Mouse (Mus musculus) left cerebral cortex, adult 8-10 months (tissue): Measurements from ENCODE around the gene AC124502.3. TPM values are rescaled to one million over a fixed set of nuclear protein-coding genes. Genes with fewer than 3 reads are reported as not detected.

Source experiments
- DNase-seq, 2 experiments: peaks; one replicate each; pipeline ENCODE4 v3.0.0; 2022; ENCODE audit warnings: low spot score in 2 of 2
- total RNA-seq, 4 experiments: library from RNA; stranded (reverse); gene quantifications; 2 replicates each; pipeline ENCODE4 v1.2.4; 2022

The AC124502.3 gene
- total RNA-seq, 4 experiments from 2014 or later = 3.2 to 6.4 (median 4.7) TPM

GRCm38 (mm10) chr19:5057876-5058775, 19.4 kb downstream of the AC124502.3 start:
- peak in 1 of 2 experiments; percentile 21 for DNase-seq

GRCm38 (mm10) chr19:5058801-5059771, 20.4 kb downstream of the AC124502.3 start:
- DNase-seq = no peak

GRCm38 (mm10) chr19:5060365-5061330, 22.0 kb downstream of the AC124502.3 start:
- no peak for DNase-seq

- DNase-seq = no peak
Observed at GRCm38 (mm10) chr19:5062041-5062440, 23.4 kb downstream of the AC124502.3 start.

GRCm38 (mm10) chr19:5062446-5062845, 23.8 kb downstream of the AC124502.3 start:
- DNase-seq = no peak

- DNase-seq = no peak
Observed at GRCm38 (mm10) chr19:5065104-5065503, 26.4 kb downstream of the AC124502.3 start.

- no peak for DNase-seq
Observed at GRCm38 (mm10) chr19:5067040-5067799, 28.5 kb downstream of the AC124502.3 start.

GRCm38 (mm10) chr19:5067867-5068569, 29.3 kb downstream of the AC124502.3 start, which contains the start of gene Cd248:
Gene Cd248, plus strand, starts transcription at chr19:5068078.
- DNase-seq = no peak

- DNase-seq = no peak
Observed at GRCm38 (mm10) chr19:5068570-5069234, 30.0 kb downstream of the AC124502.3 start.

GRCm38 (mm10) chr19:5069486-5069885, 30.8 kb downstream of the AC124502.3 start:
- no peak for DNase-seq

GRCm38 (mm10) chr19:5069978-5070377, 31.3 kb downstream of the AC124502.3 start:
- no peak for DNase-seq

GRCm38 (mm10) chr19:5071077-5071476, 32.4 kb downstream of the AC124502.3 start:
- no peak for DNase-seq

GRCm38 (mm10) chr19:5071545-5072369, 33.1 kb downstream of the AC124502.3 start:
- DNase-seq = peak in 1 of 2 experiments; percentile 33

GRCm38 (mm10) chr19:5072389-5073019, 33.8 kb downstream of the AC124502.3 start:
- no peak for DNase-seq

GRCm38 (mm10) chr19:5073028-5073427, 34.3 kb downstream of the AC124502.3 start:
- DNase-seq = no peak

- DNase-seq = no peak
Observed at GRCm38 (mm10) chr19:5073518-5073917, 34.8 kb downstream of the AC124502.3 start.

- DNase-seq = no peak
Observed at GRCm38 (mm10) chr19:5079279-5079678, 40.6 kb downstream of the AC124502.3 start.
